Mouse (Mus musculus) liver, adult 10 weeks (tissue): ENCODE data around the gene Erfe. TPM values are rescaled to one million over a fixed set of nuclear protein-coding genes. Genes with fewer than 3 reads are reported as not detected.

Experiments
- polyA plus RNA-seq: library from polyadenylated mRNA; stranded (reverse); fragments of 350-450 nt; fragmentation: Illumina TruSeq; extraction: RNeasy Lipid Tissue Mini Kit (QIAGEN cat#74804); gene quantifications from one replicate; pipeline ENCODE4 v1.2.3, GENCODE M21; 2014; ENCODE audit warnings: low read depth, low replicate concordance

Erfe gene
- polyA plus RNA-seq, result not detected

GRCm38 (mm10) chr1:91366215-91367108 lies at the start of gene Erfe:
Erfe (plus strand) TSS chr1:91366430.

DNA sequence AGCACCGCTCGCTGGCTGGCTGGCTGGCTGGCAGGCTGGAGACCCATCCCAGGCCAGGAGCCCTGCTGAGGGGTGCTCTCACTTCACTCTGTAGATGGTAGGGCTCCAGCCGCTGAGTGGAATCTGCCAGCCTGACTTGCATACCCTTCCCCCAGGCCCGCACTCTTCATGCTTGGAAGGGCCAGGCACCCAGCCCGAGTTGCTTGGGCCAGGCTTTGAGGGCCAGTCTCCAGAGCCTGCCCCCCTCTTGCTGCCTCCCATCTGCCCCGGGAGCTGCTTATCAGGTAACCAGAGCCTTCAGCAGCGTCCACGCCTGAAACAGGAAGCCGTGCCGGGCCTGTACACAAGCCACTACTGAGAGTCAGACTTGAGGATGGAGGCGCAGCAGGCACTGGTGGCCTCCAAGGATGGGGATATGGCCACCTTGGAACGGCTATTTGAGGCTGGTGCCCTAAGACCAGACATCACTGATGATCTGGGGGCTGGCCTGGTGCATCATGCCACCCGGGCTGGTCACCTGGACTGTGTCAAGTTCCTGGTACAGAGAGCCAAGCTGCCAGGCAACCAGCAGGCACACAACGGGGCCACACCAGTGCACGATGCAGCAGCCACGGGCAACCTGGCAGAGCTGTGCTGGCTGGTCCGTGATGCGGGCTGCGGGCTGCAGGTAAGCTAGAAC lies 44.3 kb upstream of the Erfe start, which contains the start of gene Espnl:
TSS of gene Espnl (plus strand) at position 316 of the 679 bp plus-strand sequence.

DNA sequence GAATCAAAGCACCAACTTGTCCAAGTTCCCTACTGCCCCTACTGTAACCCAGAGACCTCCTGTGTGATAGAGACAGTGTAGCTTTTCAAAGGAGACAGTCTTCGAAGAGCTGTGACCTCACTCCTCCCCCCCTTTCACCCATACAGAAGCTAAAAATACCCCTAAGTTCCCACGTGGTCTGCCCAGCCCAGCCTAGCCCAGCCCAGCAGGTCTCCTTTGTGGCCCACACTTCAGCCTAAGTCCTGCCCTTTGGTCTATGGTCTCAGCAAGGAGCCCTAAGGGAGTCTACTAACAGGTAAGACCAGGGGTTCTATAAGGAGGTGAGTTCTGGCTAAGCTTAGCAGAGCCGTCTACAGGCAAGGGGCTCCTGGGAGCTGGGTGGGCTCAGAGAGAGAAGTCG lies 15.4 kb upstream of the Erfe start, which contains the start of gene Klhl30:
TSS of gene Klhl30 (plus strand) at position 176 of the 400 bp plus-strand sequence.

GRCm38 (mm10) chr1:91398260-91399062 lies 32.2 kb downstream of the Erfe start, which contains the start of gene Ilkap:
Ilkap (minus strand) TSS chr1:91398815.

DNA sequence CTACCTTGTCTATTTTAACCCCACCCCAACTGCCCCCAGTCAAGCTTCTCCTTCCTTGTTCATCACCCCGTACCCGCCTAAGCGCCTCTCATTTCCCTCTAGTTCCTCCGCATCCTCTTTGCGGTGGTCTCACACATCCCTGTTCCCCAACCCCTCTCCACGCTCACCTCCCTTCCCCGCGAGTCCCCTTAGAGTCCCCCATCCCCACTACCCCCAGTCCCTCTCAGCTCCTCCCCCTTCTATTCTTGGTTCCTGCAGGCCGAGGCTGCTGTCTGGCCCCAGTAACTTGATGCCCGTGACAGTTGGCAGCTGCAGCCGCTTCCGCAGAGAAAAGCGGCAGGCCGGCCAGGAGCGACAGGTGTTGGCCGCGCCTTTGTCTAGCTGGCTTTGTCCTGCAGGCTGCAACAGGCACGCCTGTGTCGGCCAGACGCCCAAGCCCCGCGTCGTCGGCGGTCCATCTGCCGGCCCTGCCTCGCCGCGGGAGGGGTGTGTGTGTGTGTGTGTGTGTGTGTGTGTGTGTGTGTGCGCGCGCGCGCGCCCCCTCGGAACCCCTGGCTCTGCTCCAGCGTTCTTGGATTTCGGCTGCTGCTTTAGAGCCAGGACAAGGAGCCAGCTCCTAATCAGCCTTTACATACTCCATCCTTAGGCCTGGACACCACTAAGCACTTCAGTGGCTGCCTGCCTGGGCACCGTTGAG lies 47.8 kb downstream of the Erfe start, which contains the start of gene Hes6:
TSS of gene Hes6 (minus strand) at position 141 of the 697 bp plus-strand sequence.

Other genes with a start within 250 kb of the Erfe start
- gene Rbm44, start 221.3 kb upstream of the Erfe start, polyA plus RNA-seq, result not detected
- 0.48 TPM for gene Ramp1, start 186.6 kb upstream of the Erfe start, polyA plus RNA-seq
- gene Ube2f, start 116.1 kb upstream of the Erfe start, polyA plus RNA-seq, result 75.9 TPM
- gene Scly, start 68.1 kb upstream of the Erfe start, polyA plus RNA-seq, result 51.4 TPM
- not detected for gene Espnl, start 44.4 kb upstream of the Erfe start, polyA plus RNA-seq
- gene Klhl30, start 15.4 kb upstream of the Erfe start, polyA plus RNA-seq, result not detected
- gene Ilkap, start 32.4 kb downstream of the Erfe start, polyA plus RNA-seq, result 19.5 TPM
- gene Hes6, start 47.6 kb downstream of the Erfe start, polyA plus RNA-seq, result 4.1 TPM
- gene Per2, start 92.9 kb downstream of the Erfe start, polyA plus RNA-seq, result 1.9 TPM
- 2.5 TPM for gene Traf3ip1, start 128.2 kb downstream of the Erfe start, polyA plus RNA-seq
- 2.3 TPM for gene Asb1, start 174.1 kb downstream of the Erfe start, polyA plus RNA-seq